Mouse (Mus musculus): ENCODE data around the gene Pip5k1b.

- no peak for TF ChIP-seq ZC3H11A (IDR thresholded peaks at IDR 0.05; ENCODE audit: borderline replicate concordance, low read depth, low read length)
- no peak for TF ChIP-seq ZNF384 (IDR thresholded peaks at IDR 0.05; ENCODE audit: low read depth, low read length)
- TF ChIP-seq MAFK (IDR thresholded peaks at IDR 0.05; ENCODE audit: insufficient read depth, low read depth, low read length), result no peak
- TF ChIP-seq CHD2 (IDR thresholded peaks at IDR 0.05; ENCODE audit: low read depth, low read length), result no peak
These were observed 20.5 kb upstream of the Pip5k1b start for GRCm38 (mm10) chr19:24576125-24576524.
